Mouse (Mus musculus) gonadal fat pad, adult 2 months (tissue): ENCODE measurements at regions not wholly inside any gene's neighbourhood (a gene's known extent, or its start where the extent isn't known, plus 50 kb on each side); places are given as distances from the start of the nearest gene placed in this dataset.

Source experiments
- DNase-seq: peaks from one replicate; pipeline ENCODE4 v3.0.0-alpha.2; 2012; ENCODE audit warnings: low read depth

DNA sequence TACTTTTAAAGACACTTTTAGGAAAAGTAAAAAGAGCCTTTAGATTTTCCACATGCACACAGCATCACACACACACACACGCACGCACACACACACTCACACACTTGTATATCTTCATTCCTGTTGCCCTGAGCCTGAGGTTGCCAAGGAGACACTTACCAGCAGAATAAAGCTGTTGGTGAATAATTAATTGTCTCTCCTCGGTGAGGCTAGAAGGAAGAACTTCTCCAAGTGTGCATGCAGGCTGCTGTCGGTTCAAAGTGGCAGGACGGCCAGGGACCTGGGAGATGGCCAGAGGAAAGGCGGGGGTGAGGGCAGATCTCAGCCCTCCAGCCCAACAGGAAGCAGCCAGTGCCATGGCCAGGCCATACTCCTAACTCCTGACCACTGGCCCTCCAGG lies 98.6 kb upstream of the Prok2 start:
- no peak for DNase-seq

DNA sequence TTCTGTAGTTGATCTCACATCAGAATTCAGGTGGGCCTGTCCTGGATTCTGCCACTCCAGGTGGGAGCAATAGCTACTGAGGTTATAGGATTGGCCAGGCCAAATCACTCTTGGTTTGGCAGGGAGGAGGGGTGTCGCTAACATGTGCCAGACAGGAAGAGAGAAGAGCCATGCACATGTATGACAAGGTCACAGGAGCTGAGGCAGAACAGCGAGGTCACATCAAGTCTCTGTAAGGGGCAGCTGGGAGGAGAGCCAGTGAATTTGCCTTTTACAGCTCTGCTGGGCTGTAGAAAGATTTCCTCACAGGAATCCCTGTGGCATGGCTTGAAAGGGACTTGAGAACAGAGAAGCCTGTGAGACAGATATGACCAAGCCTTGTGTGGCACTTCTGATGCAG lies 96.3 kb upstream of the Prok2 start:
- no peak for DNase-seq

DNA sequence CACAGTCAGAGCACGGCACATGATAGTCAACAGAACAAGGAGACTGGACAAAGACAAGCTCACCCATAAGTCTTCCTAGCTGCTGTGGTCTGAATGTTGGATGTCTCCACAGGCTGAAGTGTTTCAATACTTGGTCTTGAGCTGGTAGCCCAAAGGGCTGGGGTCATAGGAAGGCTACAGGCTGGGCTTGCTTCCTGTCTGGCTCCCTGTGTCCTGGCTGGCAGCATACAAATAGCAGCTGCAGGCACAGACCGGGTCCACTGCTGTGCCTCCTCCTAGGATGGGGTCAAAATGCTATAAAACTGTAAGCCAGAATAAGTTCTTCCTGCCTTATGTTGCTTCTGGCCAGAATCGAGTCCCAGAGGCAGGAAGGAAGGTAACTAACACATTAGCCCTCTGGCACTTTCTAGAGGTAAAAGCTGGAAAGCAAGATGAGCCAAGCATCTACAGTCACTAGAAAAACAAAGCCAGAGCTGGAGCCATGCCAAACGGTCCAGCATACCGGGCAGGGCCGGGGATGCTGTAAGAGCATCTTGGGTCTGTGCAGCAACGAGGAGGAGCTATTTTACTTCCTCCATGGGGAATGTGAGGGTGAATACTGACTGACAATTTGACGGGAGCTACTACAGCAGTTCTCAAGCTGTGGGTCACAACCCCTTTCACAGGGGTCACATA lies 93.2 kb upstream of the Prok2 start:
- DNase-seq = no peak

DNA sequence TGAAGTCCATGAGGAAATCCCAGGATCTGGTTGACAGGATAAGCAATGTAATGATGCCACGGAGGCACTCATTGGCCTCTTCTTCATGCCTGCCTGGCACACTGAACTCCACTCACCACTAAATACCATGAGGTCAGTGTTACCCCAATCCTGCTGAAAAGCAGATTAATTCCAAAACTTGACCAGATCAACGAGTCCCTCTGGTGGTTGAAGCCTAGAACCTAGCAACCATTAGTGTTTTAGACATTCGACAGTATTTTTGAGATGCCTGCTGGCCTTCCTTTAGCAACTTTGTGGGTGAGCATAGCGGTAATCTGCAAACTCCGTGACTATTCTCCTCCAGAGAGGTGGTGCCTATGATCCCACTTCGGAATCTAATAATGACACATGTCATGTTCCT lies 92.3 kb upstream of the Prok2 start:
- DNase-seq = no peak

DNA sequence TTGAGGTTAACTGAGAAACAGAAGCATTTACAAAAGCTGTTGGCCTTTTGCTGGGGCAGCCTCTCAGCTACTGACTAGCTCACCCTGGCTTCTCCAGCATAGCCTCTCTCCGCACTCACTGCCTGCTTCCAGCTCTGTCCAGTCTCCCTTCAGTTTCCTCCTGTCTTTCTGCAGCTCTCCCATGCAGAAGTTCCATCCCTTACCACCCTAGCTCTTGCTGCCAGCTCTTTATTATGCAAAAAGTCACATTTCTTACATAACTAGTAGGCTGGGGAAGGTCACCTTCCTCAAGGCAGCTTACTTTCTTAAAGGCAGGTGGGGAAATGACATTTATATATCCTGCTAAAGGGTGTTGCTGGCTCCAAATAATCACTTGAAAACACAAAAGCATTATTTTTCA lies 91.1 kb upstream of the Prok2 start:
- DNase-seq = no peak

DNA sequence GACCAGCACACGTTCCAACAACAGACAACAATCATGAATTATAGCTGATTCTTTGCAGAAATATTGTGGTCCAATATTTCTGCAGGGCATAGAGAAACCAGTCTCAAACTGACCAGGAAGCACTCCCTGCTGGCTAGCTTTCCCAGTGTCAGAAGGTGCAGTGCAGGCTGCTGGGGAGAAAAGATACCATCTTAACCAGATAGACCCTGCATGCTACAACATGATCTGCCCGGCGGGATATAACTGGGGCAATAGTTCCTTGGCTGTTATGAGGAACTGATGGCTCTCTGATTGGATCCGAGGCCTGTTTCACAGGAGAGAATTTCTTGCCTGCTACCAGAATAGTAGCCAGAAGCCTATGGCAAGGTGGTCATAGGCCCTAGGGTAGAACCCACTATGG lies 86.9 kb upstream of the Prok2 start:
- peak; percentile 51 for DNase-seq

DNA sequence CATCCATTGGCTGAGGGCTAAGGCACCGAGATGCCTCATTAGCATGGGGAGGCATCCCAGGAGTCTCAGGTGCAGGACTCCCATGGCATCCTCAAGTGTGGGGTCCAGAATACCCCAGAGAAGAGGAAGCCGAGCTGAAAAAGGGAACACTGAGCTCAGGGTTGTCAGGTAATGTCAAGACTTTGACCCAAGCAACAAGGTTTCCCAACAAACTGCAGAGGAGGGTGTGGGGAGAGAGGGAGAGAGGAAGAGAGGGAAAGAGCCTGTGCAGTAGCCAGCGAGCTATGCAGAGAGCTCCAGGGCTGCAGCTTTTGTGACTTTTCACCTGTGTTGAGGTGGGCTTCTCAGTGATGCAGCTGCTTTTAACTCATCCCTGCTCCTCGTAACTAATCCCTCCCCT lies 85.7 kb upstream of the Prok2 start:
- DNase-seq = no peak

DNA sequence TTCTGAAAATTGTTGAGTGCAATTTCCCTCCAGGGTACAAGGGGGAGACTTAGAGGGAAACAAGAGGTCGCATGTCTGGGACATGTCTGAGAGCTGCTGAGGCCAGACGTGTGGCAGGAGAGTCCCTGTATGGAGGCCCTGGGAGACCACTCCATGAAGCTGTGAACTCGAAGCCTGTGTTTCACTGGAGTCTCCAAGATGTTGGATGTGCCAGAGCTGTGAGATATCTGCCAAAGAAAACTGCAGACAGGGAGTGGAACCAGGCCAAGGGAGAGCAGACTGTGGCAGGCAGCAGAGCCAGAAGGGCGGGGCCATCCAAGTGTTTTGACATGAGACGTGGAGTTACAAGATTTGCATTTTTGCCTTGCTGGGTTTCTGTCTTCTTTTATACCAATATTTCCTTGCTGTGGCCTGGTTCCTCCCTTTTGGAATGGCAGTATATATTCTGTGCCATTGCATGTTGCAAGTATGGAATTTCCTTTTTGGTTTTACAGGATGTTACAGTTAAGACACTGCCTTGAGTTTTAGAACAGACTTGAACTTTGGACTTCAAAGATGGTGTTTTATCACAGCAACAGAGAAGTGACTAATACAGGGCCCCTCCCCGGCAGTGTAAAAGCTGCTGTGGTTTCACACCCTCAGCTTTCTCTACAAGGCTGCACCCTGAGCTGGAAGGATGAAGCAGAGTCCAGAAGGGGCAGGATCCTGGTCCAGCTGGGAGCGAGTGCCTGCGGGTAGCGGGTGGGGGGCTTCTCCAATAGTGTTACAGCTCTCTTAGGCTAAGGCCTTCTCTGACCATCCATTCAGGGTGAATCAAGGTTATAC lies 85.0 kb upstream of the Prok2 start:
- peak; percentile 54 for DNase-seq

DNA sequence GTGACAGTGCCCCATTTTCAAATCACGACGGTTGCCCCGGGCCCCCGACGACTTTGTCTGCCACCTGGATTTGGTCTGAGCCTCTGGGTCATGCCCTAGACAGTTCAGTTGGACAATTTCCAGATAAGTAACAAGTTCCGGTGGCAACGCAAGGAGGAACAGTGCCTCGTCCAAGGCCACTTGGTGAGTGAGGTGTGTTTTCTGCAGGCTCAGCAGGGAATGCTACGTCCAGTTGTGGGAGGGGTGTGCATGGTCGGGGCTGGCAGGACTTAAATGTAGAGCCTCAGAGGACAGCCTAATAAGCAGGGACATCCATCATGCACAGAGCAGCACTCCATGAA lies 78.7 kb upstream of the Prok2 start:
- DNase-seq = no peak

DNA sequence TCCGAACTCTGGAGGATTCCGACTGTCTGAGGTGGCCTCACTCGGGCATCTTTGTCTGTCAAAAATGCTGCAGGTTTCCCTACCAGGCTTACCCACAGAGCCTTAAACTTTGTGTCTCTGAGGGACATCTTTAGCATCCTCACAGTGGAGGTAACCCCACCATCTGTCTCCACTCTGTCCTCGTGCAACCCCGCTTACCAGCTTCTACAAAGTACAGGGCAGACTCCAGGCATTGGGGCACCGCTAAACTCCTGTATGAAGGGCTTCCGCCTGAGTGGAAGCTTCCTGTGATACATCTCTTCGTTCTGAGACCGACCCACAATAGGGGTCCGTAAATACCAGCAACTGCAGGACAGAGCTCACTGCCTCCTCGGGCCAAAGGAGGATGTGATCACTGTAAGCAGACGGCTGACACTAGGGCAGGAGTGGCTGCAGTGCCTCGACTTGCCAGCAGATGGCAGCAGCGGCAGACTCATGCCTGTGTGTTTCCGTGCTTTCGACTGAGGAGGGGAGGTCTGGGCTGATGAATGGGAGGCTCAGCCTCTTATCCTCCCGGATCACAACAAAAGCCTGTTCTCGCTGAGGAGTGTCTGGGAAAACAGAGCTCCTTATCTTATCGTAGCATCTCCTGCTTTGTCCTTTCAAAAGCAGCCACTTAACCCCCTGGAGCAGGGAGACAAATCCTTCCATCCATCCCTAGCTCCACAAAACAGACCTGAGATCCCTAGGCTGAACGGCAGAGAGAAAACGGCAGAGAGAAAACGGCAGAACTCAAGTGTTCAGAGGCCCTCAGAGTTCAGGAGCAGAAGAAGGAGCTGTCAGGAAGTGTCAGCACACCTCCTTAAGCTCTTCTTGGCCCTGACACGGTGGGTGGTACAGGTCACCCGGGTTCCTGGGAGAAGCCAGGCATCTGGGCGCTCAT lies 78.1 kb upstream of the Prok2 start:
- no peak for DNase-seq

DNA sequence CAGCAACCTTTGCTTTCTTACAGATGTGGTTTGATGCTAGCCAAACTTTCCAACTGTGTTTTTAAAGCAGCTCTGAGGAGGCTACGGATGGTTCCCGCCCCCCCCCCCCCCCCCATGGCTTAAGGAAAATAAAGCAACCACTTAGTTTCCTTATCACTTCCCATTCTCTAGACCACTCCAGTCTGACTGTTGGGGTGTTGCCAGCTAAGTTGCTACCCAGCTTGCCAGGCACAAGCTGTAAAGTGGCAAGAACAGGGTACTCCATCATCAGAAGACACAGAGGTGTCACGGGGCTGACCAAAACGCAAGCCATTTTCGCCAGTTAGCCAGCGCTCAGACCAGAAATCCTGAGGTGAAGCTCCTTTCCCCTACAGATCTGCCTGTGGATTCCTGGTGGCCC lies 74.7 kb upstream of the Prok2 start:
- DNase-seq = no peak

DNA sequence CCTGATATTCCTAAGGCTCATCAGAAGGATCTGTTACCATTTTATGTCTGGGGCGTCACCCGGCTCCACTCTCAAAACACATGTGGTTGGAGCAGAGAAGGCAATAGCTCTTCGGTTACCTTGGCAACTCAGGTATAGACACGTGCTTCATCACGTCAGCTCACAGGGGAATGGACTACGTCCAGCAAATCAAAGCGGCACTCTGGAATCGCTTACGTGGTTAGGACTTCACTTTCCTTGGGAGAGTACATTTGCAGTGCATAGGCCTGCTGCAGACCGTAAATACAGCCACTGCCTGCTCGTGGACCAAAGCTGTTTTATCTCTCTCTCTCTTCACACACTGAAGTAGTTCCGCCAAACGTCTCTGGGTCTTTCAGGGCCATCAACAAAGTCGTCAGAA lies 74.1 kb upstream of the Prok2 start:
- DNase-seq = no peak

DNA sequence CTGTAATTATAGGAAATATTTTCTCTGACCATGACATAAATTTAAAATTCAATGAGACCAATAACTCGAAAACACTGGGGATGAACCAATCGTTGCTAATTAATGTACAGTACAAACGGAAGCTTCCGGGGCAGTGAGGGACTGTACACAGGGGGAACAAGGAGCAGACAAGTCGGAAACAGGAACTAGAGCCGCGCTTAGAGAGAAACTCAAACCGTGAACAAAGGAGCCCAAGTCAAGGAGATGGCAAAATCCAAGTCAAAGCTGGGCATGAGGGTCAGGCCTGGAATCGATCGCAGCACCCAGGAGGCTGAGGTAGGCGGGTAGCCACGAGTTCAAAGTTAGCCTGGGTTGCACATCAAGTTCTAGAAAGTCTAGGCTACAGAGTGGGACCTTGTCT lies 70.2 kb upstream of the Prok2 start:
- no peak for DNase-seq

DNA sequence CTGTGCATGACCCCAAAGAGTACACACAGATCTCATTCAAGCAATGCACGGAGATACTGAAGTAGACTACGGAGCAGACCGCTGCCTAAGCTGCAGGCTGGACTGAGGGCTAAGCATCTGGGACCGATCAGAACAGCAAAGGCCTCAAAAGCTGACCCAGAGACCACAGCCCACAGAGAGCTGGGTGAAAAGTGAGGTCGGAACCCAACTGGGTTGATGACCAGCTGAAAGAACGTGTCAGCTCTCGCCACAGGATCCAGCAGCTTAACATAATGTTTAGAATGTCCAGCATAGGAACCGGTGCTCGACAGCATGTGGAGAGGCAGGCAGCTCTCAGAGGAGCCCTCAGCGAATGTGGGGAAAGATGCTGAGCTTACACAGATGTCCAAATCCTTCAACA lies 67.4 kb upstream of the Prok2 start:
- DNase-seq = no peak

DNA sequence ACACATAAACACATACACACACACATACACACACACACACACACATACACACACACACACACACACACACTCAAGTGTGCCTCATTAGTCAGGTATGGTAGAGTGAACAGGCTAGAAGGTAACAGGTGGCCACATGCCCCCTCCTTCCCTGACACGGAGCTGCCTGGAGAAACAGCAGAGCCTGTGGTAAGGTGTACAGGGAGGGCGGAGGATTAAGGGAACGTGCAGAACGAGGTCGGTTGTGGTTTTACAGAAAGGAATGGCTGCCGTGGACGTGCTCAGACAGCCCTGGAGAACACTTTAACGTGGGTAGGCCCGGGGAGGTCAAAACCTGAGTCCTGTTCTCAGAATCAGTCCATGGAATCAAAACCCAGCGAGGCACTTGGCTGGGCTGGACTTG lies 66.2 kb upstream of the Prok2 start:
- no peak for DNase-seq

DNA sequence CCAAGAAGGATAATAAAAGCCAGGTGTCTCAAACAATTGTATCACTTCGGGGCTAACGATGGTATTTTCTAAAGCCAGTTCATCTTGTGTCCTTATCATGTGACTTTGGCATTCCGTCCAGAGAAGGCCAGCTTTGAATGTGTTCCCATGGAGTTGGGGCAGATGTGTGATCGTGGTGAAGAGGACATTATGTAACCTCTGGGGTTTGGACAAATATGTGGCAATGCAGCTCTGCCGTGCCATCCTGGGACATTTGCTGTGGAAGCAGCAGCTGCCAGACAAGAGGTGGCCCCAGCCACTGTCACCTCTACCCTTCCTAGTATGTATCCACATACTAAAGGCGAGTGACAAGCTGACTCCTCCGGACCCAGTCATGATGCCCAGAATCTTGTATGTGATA lies 60.8 kb upstream of the Prok2 start:
- no peak for DNase-seq

DNA sequence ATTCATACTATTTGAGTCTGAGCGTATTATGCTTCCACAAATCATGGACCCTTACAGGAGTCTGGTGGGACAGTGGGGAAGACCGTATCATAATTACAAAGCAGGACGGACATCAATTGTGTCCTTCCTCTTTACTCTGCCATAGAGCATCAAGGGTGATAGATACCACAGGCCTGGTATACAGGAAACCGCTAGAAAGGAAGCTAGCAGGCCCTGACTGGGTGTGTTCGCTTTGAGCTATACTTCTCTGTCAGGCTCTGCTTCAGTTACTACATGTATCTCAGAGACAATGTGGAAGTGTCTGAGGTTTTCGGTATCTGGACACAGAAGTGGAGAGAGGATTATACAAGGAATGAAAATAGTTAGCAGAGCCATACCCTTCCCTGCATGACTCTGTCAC lies 59.0 kb upstream of the Prok2 start:
- no peak for DNase-seq

DNA sequence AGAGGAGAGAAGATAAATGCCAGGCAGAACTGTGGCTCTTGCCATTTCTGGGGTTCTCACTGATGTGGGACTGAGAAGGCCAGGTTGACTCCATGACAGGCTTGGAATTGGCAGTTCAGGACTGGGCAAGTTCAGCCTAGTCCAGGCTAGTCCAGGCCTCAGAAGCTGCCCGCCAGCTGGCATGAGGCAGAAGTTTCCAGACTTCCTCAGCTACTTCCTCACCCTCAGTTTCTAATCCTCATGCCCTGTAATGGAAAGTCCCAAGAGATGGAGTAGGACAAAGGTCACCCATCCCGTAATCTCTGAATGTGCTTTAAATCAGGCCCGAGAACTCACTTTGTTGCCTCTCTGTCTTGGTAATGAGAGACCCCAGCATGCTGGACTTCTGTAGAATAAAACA lies 58.6 kb upstream of the Prok2 start:
- DNase-seq = no peak

DNA sequence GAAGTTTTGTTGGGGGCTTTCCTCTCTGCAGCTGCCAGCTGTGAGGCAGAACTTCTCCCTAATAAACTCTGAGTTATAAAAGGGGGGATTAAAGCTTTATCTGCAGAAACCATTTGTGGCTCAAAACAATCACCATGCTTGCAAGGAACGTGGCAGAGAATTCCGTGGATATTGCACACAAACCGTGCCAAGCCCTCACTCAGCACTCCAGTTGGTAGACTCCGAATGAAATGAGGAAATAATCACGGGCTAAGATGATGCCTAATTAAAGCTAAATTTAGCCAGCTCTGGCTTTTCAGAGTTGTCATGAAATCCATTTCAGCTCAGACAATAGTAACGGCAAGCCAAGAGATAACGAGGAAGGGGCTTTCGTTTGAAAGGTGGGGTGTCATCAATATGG lies 58.1 kb upstream of the Prok2 start:
- DNase-seq = no peak

DNA sequence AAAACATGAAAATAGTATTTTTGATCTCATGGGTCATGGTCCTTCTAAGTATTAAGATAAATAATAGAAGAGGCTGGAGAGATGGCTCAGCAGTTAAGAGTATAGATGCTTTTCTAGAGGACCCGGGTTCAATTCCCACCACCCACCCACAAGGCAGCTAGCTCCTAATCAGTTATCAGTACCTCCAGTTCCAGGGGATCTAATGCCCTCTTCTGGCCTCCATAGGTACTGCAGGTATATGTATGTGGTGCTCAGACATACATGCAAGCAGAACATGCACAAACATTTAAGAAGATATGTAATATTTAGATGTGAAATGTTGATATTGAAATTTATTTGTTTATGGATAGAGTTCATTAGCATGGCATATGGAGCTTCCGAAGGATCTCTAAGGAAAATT lies 56.8 kb upstream of the Prok2 start:
- DNase-seq = no peak
